Mouse (Mus musculus) bone marrow, adult 2 months (tissue): ENCODE data around the gene Syne4.

ENCODE experiments used
- CTCF ChIP-seq: fragments of 200-500 bp; IDR thresholded peaks from 2 replicates; pipeline ENCODE4 v1.5.1; 2011; ENCODE audit warnings: low read length, control low read depth; ENCODE audit not compliant: control insufficient read depth, insufficient read depth
- POLR2A ChIP-seq: fragments of 200-500 bp; IDR thresholded peaks from 2 replicates; pipeline ENCODE4 v1.6.1; 2011; ENCODE audit warnings: low read depth, mild to moderate bottlenecking, control low read depth, low read length, borderline replicate concordance; ENCODE audit not compliant: control insufficient read depth

- TF ChIP-seq POLR2A: no peak
- TF ChIP-seq CTCF: peak; percentile 63
Observed at GRCm38 (mm10) chr7:30336384-30336783, 21.8 kb downstream of the Syne4 start.
